Mouse (Mus musculus): ENCODE measurements around the gene Wdr18.

GRCm38 (mm10) chr10:80015583-80015982 is 55.6 kb downstream of the Wdr18 start:
- TF ChIP-seq CTCF (conservative IDR thresholded peaks at IDR 0.05; ENCODE audit: insufficient read depth, insufficient read length, low read depth, low read length) (no peak), POLR2A (IDR thresholded peaks at IDR 0.05; ENCODE audit: low read depth, low read length) (no peak)
